Mouse (Mus musculus): ENCODE results near the gene Gm10401.
A peak's percentile ranks its signal among the peaks of the same experiment; 100 is the strongest.

Gm10401 gene

DNA sequence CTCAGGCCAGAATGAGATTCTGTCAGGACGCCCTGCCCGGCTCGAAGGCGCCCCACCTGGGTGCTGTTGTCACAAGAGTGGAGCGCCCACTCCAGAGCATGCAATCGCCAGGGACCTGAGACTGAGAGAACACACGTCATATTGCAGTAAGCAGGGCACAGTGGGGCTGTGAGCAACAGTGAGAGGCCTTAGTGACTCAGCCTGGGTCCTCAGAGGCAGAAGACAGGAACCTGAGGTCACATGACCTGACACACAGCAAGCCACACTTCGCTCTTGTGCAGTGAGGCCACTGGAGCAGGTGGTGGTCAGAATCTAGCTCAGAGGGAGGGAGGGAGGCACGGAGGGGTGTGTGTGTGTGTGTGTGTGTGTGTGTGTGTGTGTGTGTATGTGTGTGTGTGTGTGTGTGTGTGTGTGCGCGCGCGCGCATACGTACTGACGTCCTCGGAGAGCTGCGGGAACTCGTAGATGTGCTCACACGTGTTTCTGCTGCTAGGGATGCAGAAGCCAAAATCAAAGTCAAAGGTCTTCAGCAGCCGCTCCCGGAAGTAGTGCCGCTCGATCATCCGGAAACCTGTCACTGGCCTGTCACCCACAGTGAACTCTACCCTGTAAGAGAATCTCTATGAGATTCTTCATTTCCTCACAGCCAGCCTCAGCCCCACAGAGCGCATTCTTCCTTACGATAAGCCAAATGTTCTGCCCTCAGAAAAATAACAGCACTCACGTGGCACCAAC, 28.6 kb upstream of the Gm10401 start:
- Histone ChIP-seq H3K36me3 (ENCODE audit: insufficient read depth, low read length) (peaks cover 95% of the 10 kb centered on the region), H3K9me3 (ENCODE audit: low read length) (no peaks in the 10 kb centered on the region), H3K4me1 (replicated peaks; ENCODE audit: low read depth, low read length) (peaks cover 55% of the 10 kb centered on the region), H3K27me3 (ENCODE audit: insufficient read depth, low read length) (no peaks in the 10 kb centered on the region), H3K4me3 (replicated peaks; ENCODE audit: low read length) (peak overlapping the region; percentile 35; the same call in 1 of the 2 replicates)
- no peak for TF ChIP-seq POU5F1 (IDR thresholded peaks at IDR 0.05; ENCODE audit: borderline replicate concordance, low read length)
- no peak for TF ChIP-seq CTCF (conservative IDR thresholded peaks at IDR 0.05; ENCODE audit: low read length)
- TF ChIP-seq NANOG (IDR thresholded peaks at IDR 0.05; ENCODE audit: borderline replicate concordance, low read length): no peak

DNA sequence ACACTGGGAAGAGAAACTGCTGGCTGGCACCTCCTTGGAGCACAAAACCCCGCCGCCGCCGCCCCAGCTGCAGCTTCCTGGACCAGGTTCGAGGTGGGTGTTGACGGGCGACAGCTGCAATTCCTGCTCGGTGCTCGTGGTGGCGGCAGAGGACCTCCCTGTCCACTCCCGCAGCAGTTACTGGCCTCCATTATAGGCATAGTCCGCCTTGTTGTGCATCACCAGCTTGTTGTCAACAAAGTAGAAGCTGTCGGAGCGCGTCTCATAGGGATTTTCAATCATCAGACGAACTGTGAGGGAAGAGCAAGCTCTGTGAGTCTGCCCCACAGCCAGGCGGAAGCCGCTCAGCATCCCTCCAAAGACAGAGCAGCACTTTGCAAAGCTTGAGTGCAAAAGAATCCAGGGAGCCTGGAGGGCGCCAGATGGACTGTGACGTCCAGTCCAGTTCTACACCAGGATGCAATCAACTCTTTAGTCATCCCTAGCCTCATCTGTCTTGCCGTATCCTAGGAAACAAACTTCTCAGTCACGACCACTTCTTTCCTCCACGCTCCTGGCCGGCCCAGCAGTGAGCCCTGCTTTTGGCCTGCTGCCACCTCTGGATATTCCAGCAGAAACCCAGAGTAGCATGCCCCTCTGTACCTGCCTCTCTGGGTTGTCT, 27.2 kb upstream of the Gm10401 start:
- Histone ChIP-seq H3K36me3 (ENCODE audit: insufficient read depth, low read length) (peaks cover 81% of the 10 kb centered on the region), H3K9me3 (ENCODE audit: low read length) (no peaks in the 10 kb centered on the region), H3K27me3 (ENCODE audit: insufficient read depth, low read length) (no peaks in the 10 kb centered on the region), H3K4me3 (replicated peaks; ENCODE audit: low read length) (peak overlapping the region; percentile 35; the same call in 1 of the 2 replicates), H3K4me1 (replicated peaks; ENCODE audit: low read depth, low read length) (peaks cover 60% of the 10 kb centered on the region)
- TF ChIP-seq NANOG (IDR thresholded peaks at IDR 0.05; ENCODE audit: borderline replicate concordance, low read length) (no peak), CTCF (conservative IDR thresholded peaks at IDR 0.05; ENCODE audit: low read length) (peak; percentile 78)

DNA sequence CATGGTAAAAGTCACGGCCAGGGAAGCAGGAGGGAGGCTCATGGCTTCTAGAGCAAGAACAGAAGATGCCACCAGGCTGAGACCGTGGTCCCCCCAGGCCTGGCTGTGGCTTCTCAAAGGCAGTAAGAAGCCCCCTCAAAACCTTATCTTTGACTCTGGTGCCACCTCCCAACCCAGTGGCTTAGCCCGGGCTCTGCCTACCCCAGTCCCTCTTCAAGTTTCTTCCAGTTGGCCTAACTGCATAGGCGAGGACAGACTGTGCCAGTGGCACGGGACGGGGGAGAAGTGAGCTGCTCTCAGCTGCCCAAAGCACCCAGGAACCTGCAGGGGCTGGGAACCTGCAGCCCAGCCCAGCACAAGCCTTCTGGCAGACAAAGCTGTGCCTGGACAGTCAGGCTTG, 26.6 kb upstream of the Gm10401 start:
- Histone ChIP-seq H3K36me3 (ENCODE audit: insufficient read depth, low read length) (peaks cover 75% of the 10 kb centered on the region), H3K27me3 (ENCODE audit: insufficient read depth, low read length) (no peaks in the 10 kb centered on the region), H3K9me3 (ENCODE audit: low read length) (no peaks in the 10 kb centered on the region), H3K4me1 (replicated peaks; ENCODE audit: low read depth, low read length) (peaks cover 60% of the 10 kb centered on the region), H3K4me3 (replicated peaks; ENCODE audit: low read length) (no peak overlapping the region)
- no peak for TF ChIP-seq CTCF (conservative IDR thresholded peaks at IDR 0.05; ENCODE audit: low read length)
- TF ChIP-seq NANOG (IDR thresholded peaks at IDR 0.05; ENCODE audit: borderline replicate concordance, low read length): no peak
- no peak for TF ChIP-seq POU5F1 (IDR thresholded peaks at IDR 0.05; ENCODE audit: borderline replicate concordance, low read length)

DNA sequence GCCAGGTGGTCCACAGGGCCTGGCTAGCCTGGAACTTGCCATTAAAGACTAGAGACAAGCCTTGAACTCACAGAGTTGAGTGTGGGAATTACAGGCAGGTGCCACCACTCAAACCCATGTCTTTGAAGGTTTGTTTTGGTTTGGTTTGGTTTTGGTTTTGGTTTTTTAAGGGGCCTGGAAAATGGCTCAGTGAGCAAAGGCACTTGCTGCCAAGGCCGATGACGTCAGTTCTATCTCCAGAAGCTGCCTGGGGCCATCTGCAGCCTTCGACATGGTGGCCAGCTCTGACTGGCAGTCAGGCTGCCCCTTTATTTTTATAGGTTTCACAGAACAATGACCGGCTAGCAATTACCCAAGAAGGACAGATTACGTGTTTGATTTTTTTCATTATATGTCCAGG, 22.9 kb upstream of the Gm10401 start:
- peaks cover 60% of the 10 kb centered on the region for H3K36me3 ChIP-seq (ENCODE audit: insufficient read depth, low read length)
- no peaks in the 10 kb centered on the region for H3K9me3 ChIP-seq (ENCODE audit: low read length)
- no peak overlapping the region for H3K4me3 ChIP-seq (replicated peaks; ENCODE audit: low read length)
- TF ChIP-seq POU5F1 (IDR thresholded peaks at IDR 0.05; ENCODE audit: borderline replicate concordance, low read length): no peak
- no peak for TF ChIP-seq NANOG (IDR thresholded peaks at IDR 0.05; ENCODE audit: borderline replicate concordance, low read length)
- no peak for TF ChIP-seq CTCF (conservative IDR thresholded peaks at IDR 0.05; ENCODE audit: low read length)
- H3K27me3 ChIP-seq (ENCODE audit: insufficient read depth, low read length): no peaks in the 10 kb centered on the region
- H3K4me1 ChIP-seq (replicated peaks; ENCODE audit: low read depth, low read length): peaks cover 63% of the 10 kb centered on the region

DNA sequence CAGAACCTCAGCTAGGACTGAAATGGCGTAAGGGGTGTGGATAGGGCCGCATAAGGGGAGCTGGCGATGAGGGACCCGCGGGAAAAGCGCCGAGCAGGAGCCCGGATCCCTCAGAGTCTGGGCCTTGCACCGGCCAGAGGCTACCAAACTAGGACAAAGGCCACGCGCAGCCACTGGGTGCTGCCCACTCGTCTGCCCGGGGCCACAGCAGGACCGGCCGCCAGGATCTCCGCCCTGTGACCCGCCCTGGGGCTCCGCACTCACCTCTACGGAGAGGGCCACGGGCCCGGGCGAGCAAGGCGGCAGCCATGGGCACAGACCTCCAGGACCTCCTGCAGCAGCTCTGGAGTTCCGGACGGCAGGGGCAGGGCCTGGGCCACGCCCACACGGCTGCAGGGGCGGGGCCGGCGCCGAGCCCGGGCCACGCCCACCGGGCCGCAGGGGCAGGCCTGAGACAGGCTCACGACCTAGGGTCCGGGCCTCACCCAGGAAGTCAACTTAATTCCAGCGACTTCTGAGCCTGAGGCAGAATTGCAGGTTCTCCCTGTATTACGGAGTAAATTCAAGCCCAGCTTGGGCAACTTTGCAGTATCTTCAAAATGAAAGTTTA, 21.0 kb upstream of the Gm10401 start, which contains the start of gene Acads:
Gene Acads (minus strand): TSS at position 386 of the 610 bp plus-strand sequence.
- H3K36me3 ChIP-seq (ENCODE audit: insufficient read depth, low read length): peaks cover 57% of the 10 kb centered on the region
- H3K27me3 ChIP-seq (ENCODE audit: insufficient read depth, low read length): no peaks in the 10 kb centered on the region
- peaks cover 54% of the 10 kb centered on the region for H3K4me1 ChIP-seq (replicated peaks; ENCODE audit: low read depth, low read length)
- no peaks in the 10 kb centered on the region for H3K9me3 ChIP-seq (ENCODE audit: low read length)
- peak within 1 kb of the TSS; percentile 97 for H3K4me3 ChIP-seq (replicated peaks; ENCODE audit: low read length)
- TF ChIP-seq POU5F1 (IDR thresholded peaks at IDR 0.05; ENCODE audit: borderline replicate concordance, low read length): no peak
- TF ChIP-seq NANOG (IDR thresholded peaks at IDR 0.05; ENCODE audit: borderline replicate concordance, low read length): no peak
- no peak for TF ChIP-seq CTCF (conservative IDR thresholded peaks at IDR 0.05; ENCODE audit: low read length)

DNA sequence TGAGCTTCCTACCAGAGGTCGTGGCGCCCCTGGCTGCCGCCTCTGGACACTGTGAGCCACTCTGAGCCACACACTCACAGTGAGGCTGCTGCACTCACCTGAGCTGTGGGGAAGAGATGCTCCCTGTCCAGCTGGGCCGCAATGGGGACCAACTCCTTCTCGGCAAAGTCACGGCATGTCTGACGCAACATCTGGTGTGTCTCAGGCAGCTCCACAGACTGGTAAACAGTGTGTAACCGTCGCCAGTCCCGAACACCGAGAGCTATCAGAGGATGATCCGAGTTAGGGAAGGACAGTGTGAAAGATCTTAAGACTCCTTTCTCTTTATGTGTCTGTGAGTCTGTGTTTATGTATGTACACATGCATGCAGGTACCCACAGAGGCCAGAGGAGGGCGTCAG, 19.4 kb upstream of the Gm10401 start:
- Histone ChIP-seq H3K4me1 (replicated peaks; ENCODE audit: low read depth, low read length) (peaks cover 69% of the 10 kb centered on the region), H3K9me3 (ENCODE audit: low read length) (no peaks in the 10 kb centered on the region), H3K36me3 (ENCODE audit: insufficient read depth, low read length) (peaks cover 50% of the 10 kb centered on the region), H3K27me3 (ENCODE audit: insufficient read depth, low read length) (no peaks in the 10 kb centered on the region), H3K4me3 (replicated peaks; ENCODE audit: low read length) (no peak overlapping the region; the same call in 1 of the 2 replicates)
- TF ChIP-seq CTCF (conservative IDR thresholded peaks at IDR 0.05; ENCODE audit: low read length) (no peak; the same call in 1 of the 2 replicates), NANOG (IDR thresholded peaks at IDR 0.05; ENCODE audit: borderline replicate concordance, low read length) (no peak), POU5F1 (IDR thresholded peaks at IDR 0.05; ENCODE audit: borderline replicate concordance, low read length) (no peak)

DNA sequence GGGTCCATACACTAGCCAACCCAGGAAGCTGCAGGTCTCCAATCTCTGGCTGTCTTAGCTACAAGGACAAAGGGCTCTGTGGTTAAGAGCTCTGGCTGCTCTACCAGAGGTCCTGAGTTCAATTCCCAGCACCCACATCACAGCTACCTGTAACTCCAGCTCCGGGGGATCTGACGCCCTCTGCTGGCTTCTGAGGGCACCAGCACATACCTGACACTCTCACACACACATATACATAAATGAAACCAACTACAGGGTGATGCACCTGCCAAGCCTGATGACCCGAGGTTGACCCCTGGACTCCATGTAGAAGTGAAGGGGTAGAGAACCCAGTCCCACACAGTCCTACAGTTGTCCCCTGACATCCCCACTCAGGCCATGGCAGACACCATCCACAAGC, 18.3 kb upstream of the Gm10401 start:
- Histone ChIP-seq H3K9me3 (ENCODE audit: low read length) (no peaks in the 10 kb centered on the region), H3K27me3 (ENCODE audit: insufficient read depth, low read length) (no peaks in the 10 kb centered on the region), H3K4me1 (replicated peaks; ENCODE audit: low read depth, low read length) (peaks cover 76% of the 10 kb centered on the region), H3K36me3 (ENCODE audit: insufficient read depth, low read length) (peaks cover 50% of the 10 kb centered on the region), H3K4me3 (replicated peaks; ENCODE audit: low read length) (no peak overlapping the region)
- TF ChIP-seq POU5F1 (IDR thresholded peaks at IDR 0.05; ENCODE audit: borderline replicate concordance, low read length): no peak
- peak; percentile 49 for TF ChIP-seq CTCF (conservative IDR thresholded peaks at IDR 0.05; ENCODE audit: low read length)

DNA sequence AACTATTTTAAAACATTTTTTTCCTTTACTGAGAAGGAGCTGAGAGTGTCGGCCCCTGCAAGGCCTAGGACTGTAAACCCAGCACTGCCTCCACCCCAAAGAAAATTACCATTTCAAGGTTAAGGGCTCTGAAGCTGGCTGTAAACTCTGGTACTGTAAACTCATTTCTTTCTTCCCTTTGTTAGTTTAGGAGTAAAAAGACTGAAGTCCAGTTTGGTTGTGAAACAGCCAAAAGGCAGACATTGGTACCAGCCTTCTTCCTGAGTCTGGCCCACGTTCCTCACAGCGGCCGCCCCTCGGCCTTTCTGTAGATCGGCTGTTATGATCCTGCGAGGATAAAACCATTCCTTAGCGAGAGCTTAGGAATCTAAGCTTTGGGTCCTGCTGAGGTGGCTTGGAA, 16.4 kb upstream of the Gm10401 start:
- peaks cover 59% of the 10 kb centered on the region for H3K36me3 ChIP-seq (ENCODE audit: insufficient read depth, low read length)
- no peaks in the 10 kb centered on the region for H3K9me3 ChIP-seq (ENCODE audit: low read length)
- H3K27me3 ChIP-seq (ENCODE audit: insufficient read depth, low read length): no peaks in the 10 kb centered on the region
- peaks cover 79% of the 10 kb centered on the region for H3K4me1 ChIP-seq (replicated peaks; ENCODE audit: low read depth, low read length)
- TF ChIP-seq NANOG (IDR thresholded peaks at IDR 0.05; ENCODE audit: borderline replicate concordance, low read length): no peak
- no peak for TF ChIP-seq CTCF (conservative IDR thresholded peaks at IDR 0.05; ENCODE audit: low read length)
- TF ChIP-seq POU5F1 (IDR thresholded peaks at IDR 0.05; ENCODE audit: borderline replicate concordance, low read length): no peak
- no peak overlapping the region for H3K4me3 ChIP-seq (replicated peaks; ENCODE audit: low read length)
